Mouse (Mus musculus): ENCODE results near the gene B3galt4. TPM values are rescaled to one million over a fixed set of nuclear protein-coding genes. Genes with fewer than 3 reads are reported as not detected.

The B3galt4 gene
- polyA plus RNA-seq, 1 experiment: 7.7 TPM

DNA sequence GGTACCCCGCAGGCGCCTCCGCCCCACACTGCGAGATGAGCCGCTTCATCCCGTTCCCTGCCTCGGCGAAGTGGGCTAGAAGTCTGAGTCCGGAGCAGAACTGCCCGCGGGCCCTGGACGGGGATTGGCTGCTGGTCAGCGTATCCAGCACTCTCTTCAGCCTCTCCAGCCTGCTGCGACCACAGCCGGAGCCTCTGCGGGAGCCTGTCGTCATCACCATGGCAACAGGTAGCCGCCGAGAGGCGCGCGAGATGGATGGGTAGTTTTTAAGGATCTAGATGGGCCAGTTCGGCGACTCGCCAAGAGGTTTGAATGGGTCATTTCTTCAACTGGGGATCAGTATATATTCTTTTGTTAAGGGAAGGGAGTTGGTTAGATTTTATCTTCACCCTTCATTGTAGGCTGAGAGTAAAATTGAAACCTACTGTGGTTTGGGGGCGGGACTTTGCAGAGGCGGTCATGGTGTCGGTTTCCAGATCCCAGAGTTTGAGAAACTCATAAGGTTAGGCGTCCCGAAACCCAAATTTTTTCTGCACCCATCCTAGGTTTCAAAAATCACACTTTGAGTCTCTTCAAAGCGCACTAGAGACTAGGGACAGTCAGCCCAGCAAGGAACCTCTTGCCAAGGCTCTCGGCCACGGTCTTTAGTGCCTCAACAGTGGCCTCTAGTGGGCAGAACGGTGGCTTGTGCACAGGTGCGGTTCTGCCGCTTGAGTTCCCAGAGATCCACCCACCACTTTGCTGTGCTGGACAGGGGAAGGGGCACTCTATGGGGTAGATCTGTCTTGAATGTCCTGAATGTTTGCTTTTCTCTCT is 30.8 kb downstream of the B3galt4 start:
- DNase-seq (ENCODE audit: low spot score): peak; percentile 58

DNA sequence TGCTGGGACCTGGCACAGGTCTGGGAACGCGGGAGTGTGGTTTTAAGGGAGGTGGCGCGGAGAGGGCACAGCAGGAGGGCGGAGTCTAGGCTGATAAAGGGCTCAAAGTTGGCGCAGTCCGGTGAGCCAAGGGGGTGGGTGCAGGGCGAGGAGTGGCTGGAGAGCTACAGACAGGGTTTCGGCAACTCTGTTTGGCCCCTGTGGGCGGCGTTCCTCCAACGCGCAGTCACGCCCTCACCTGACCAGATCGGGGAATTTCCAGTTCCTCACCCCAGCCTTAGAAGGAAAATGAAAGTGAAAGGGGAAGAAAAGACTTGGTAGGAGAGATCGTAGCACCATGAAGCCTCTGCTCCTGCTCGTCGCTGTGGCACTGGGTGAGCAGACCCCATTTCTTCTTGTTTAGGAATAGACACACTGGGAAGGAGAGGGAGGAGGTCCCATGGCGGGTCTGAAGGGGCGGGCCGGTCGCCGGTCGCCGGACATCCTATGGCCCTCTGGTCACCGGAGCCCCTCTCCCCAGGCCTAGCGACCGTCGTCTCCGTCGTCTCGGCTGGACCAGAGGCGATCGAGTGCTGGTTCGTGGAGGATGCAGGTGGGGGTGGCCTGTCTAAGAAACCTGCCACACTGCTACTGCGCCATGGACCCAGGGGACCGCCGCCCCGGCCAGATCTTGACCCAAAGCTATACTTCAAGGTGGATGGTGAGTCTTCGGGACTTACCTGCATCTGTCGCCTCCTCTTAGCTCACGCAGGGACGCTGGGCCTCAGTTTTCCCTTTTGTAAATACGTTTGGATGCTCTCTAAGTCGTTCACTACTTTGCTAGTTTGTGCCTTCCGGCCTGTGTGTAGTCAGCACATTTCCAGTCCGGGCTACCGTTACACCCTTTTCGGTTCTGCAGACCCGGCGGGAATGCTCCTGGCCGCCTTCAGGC is 31.7 kb downstream of the B3galt4 start:
- DNase-seq (ENCODE audit: low spot score): peak; percentile 67

DNA sequence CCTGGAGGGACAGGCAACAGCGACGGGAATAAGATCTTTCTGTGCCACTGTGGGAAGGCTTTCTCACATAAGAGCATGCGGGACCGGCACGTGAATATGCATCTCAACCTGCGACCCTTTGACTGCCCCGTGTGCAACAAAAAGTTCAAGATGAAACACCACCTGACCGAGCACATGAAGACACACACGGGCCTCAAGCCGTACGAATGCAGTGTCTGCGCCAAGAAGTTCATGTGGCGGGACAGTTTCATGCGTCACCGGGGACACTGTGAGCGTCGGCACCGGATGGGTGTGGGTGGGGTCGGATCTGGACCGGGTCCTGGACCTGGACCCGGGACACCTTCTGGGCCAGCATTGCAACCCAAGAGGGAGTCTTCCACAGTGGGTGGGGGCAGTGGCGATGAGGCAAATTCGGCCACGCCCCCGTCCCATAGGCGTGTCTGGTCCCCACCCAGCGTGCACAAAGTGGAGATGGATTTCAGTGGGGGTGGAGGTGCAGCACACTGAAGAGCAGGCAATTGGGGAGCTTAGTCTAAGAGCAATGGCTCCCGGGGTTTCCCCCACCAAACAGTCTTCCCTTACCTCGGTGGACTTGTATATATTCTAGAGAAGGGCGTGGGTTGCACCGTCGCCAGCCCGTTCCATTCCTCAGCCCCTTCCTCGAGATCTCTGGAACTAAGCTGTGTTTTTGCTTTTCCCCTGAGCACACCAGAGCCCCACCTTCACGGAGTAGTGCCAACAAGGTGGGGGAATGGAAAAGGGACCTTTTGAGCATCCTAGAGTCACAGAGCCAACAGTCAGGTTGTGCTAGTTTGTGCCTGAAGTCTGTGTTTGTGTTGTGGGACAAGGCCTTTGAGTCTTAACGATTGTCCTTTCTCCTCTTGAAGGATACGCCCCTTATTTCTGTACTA is 32.7 kb downstream of the B3galt4 start:
- peak; percentile 25 for DNase-seq (ENCODE audit: low spot score)

DNA sequence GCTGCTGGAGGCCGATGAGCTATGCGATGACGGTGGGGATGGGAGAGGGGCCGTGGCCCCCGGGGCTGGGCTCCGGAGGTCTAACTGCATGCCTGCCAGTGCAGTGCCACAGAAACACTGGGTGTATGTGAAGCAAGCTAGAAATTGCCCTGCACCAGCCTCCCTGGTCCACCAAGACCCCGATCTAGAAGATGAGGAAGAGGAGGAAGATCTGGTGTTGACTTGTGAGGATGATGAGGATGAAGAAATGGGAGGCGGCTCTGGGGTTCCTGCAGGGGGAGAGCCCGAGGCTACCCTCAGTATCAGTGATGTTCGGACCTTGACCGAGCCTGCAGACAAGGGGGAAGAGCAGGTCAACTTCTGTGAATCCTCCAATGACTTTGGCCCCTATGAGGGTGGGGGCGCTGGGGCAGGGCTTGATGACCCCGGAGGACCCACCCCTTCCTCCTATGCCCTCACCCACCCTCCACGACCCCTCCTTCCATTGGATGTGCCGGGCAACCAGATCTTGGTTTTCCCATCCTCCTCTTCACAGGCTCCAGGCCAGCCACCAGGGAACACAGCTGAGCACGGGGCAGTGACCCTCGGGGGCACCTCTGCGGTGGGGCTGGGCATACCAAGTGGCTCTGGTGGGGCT is 33.5 kb downstream of the B3galt4 start:
- peak; percentile 24 for DNase-seq (ENCODE audit: low spot score)

DNA sequence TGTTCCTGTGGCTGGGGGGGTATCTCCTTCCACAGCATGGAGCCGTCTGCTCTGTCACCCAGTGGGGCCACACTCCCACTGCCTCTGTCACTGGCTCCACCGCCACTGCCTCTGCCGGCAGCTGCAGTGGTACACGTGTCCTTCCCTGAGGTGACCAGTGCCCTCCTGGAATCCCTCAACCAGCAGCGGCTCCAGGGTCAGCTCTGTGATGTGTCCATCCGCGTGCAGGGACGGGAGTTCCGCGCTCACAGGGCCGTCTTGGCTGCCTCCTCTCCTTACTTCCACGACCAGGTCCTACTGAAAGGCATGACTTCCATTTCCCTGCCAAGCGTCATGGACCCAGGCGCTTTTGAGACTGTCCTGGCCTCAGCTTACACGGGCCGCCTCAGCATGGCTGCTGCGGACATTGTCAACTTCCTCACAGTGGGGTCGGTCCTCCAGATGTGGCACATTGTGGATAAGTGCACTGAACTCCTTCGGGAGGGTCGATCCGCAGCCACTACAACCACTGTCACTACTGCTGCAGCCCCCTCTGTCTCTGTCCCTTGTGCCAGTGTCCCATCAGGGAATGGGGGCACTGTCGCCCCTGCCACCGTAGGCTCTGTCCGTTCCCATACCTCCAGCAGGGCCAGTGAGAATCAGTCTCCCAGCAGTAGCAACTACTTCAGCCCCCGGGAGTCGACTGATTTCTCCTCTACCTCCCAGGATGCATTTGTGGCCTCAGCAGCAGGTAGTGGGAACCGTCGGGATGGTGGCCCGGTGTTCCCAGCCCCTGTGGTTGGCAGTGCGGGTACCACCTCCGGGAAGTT is 34.2 kb downstream of the B3galt4 start:
- peak; percentile 27 for DNase-seq (ENCODE audit: low spot score)

DNA sequence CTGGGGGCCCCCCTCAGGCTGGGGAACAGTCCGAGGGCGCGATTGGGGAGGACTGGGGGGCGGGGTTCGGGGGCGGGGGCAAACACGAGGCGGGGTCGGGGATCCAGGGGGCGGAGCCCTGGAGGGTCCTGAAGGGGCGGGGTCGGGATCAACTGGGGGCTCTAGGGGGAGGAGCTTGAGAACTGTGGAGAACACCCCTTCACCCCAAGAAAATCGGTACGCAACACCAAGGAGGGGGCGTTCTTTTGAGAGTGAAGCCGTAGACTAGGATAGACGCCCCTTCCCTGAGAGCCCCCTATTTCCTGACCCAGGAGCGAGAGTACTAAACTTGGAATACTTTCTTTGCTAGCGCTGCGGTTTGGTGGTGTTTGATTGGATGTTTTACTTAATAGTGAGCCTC is 35.0 kb downstream of the B3galt4 start:
- no peak for DNase-seq (ENCODE audit: low spot score)

DNA sequence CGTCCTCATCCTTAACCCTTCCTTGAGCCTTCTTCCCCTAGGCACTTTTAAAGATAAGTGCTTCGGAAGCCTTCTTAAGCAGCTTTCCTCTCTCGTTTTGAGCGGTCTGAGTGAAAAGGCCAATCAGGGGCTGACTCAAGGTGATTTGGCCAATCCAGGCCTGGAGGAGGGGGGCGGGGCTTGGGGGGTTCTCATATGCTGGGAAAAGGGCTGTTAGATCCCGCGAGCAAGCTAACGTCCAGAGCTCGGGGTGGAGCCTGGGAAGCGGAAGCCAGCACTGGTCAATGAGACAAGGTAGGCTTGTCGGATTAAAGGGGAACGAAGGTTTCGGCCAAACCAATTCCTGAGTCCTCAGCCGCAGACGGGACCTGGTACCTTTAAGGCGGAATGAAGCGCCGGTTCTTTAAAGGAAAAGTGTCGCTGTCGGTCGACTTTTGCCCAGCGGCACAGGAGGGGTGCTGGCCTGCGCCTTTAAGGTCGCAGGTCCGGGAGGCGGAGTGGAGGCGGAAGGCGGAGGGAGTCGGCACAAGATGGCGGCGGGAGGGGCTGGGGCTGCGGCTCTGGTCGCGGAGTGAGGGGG is 35.5 kb downstream of the B3galt4 start, which contains the start of the genes Tapbp and Zbtb22:
Gene Tapbp (plus strand): TSS at position 229 of the 580 bp plus-strand sequence.
Gene Zbtb22 (plus strand): TSS at position 234 of the 580 bp plus-strand sequence.
- peak; percentile 82 for DNase-seq (ENCODE audit: low spot score)

DNA sequence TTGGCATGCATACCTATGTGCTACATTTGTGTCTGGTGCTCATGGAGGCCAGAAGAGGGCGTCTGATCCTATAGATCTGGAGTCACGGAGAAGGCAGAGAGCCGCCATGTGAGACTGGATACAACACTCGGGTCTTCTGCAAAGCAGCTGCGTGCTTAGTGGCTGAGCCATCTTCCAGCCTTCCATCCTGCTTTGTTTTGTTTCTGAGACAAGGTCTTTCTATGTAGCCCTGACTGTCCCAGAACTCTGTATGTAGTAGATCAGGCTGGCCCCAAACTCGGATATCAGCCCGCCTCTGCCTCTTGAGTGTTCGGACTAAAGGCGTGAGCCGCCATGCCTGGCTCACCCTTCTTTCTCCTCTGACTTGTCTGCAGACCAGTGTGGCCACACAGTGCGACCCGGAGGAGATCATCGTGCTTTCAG is 36.3 kb downstream of the B3galt4 start:
- no peak for DNase-seq (ENCODE audit: low spot score)

DNA sequence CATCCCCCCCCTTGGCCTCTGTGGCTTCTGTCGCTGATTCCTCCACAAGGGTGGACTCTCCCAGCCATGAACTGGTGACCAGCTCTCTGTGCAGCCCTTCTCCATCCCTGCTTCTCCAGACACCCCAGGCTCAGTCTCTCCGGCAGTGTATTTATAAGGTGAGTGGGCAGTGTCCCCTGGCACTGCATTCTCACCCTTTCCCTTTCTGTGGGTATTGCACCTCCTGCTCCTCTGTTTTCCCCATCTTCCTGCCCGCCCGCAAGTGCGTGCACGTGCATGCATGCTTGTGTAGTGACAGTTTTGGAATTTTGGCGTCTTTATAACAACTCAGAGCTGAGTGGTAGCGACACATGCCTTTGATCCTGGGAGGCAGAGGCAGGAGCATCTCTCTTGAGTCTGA is 37.4 kb downstream of the B3galt4 start:
- DNase-seq (ENCODE audit: low spot score): no peak

DNA sequence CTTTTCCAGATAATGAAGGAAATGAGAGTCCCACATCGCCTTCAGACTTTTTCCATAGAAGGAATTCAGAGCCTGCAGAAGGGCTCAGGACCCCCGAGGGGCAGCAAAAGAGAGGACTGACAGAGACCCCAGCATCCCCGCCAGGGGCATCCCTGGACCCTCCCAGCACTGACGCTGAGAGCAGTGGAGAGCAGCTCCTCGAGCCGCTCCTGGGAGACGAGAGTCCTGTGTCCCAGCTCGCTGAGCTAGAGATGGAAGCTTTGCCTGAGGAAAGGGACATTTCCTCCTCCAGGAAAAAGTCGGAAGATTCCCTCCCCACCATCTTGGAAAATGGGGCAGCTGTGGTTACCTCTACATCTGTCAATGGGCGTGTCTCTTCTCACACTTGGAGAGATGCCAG is 38.0 kb downstream of the B3galt4 start:
- DNase-seq (ENCODE audit: low spot score): no peak

DNA sequence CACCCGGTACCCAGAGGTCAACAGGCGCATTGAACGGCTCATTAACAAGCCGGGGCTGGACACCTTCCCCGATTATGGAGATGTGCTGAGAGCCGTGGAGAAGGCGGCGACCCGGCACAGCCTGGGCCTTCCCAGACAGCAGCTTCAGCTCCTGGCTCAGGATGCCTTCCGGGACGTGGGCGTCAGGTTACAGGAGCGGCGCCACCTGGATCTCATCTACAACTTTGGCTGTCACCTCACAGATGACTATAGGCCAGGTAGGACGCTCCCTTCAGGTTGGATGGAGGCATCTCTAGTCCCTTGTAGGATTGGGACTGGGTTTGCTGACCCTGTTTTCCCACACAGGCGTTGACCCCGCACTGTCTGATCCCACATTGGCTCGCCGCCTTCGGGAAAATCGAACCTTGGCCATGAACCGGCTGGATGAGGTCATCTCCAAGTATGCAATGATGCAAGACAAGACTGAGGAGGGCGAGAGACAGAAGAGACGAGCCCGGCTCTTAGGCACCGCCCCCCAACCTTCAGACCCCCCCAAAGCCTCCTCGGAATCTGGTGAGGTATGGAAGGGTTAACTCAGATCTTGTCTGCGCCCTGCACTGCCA is 39.4 kb downstream of the B3galt4 start:
- no peak for DNase-seq (ENCODE audit: low spot score)

DNA sequence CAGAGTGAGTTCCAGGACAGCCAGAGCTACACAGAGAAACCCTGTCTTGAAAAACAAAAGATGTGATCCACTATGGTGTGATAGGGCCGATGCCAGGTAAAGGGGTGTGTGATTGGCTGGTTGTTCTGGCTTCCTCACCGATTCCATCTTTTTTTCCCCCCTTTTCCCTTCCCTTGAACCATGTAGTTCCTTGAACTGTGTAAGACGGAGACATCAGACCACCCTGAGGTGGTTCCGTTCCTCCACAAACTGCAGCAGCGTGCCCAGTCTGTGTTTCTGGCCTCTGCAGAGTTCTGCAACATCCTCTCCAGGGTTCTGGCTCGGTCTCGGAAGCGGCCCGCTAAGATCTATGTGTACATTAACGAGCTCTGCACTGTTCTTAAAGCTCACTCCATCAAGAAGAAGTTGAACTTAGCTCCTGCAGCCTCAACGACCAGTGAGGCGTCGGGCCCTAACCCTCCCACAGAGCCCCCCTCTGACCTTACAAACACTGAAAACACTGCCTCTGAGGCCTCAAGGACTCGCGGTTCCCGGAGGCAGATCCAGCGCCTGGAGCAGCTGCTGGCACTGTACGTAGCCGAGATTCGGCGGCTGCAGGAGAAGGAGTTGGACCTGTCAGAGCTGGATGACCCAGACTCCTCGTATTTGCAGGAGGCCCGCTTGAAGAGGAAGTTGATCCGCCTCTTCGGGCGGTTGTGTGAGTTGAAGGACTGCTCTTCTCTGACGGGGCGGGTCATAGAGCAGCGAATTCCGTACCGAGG is 40.1 kb downstream of the B3galt4 start:
- DNase-seq (ENCODE audit: low spot score): no peak

DNA sequence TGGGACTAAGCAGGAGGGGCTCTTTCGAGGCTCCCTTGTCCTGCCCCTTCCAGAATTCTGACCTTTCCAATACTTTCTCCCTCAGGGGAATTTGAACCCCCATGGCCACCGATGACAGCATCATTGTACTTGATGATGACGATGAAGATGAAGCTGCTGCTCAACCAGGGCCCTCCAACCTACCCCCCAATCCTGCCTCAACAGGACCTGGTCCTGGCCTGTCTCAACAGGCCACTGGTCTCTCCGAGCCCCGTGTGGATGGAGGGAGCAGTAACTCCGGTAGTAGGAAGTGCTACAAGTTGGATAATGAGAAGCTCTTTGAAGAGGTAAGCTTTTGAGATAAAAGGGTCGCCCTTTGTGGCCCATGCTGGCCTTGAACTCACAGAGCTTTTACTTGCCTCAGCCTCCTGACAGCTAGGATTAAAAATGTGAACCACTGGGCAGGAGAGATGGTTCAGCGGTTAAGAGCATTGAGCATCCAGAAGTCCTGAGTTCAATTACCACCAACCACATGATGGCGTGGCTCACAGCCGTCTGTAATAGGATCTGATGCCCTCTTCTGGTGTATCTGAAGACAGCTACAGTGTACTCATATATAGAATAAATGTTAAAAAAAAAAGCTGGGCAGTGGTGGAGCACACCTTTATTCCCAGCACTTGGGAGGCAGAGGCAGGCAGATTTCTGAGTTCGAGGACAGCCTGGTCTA is 40.8 kb downstream of the B3galt4 start:
- DNase-seq (ENCODE audit: low spot score): no peak

DNA sequence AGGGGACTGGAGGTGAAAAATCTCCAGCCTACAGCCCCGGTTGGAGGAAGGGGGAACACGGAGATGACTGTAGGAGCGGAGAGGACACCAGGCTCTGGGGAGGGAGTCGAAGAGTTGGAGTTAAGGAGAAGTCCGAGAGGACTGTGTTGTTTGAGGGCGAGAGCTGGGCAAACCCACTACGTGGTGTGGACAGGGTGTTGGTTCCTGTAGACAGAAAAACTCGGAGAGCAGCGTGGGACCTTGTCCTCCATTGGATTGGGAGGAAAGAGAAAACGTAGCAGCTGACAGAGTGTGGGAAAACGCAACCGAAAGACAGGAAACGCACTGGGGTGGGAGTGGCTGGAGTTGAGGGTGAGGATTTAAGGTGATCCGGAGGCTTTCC is 41.4 kb downstream of the B3galt4 start:
- DNase-seq (ENCODE audit: low spot score): no peak

DNA sequence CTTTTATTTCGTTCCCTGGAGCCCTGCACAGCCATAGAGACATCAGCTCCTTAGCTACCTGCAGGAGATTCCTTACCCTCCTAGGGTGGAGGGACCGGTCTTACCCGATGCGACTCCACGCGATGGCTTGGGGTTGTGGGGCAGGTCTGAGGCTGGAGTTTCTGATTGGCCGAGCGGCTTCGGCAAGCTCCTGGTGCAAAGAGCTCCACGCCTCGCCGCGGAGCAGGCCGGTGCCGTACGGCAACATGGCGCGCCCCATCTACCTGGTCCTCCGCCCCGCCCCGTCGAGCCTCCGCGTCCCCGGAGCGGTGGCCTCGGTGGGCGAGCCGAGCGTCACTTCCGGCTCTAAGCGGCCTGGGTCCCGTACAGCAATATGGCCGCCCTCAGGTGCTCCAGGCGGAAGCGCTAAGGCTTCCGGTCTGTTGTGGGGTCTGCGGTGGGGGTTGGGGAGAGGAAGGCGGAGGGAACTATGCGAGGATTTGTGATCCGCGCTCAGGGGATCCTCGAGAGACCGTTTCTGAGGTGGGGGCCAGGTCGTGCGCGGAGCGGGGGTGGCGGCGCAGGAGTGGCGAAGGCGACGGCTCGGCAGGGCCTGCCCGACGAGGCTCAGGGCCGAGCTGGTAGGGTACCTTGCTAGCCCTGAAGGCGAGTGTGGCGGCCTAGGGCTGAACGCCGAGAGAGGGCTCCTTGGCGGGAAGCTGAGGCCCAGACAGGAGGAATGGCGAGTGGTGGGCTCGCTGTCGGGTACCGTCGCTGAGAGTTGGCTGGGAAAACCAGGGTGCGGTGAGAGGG is 42.0 kb downstream of the B3galt4 start, which contains the start of gene Daxx:
Gene Daxx (plus strand): TSS at position 338 of the 792 bp plus-strand sequence.
- peak; percentile 99 for DNase-seq (ENCODE audit: low spot score)

DNA sequence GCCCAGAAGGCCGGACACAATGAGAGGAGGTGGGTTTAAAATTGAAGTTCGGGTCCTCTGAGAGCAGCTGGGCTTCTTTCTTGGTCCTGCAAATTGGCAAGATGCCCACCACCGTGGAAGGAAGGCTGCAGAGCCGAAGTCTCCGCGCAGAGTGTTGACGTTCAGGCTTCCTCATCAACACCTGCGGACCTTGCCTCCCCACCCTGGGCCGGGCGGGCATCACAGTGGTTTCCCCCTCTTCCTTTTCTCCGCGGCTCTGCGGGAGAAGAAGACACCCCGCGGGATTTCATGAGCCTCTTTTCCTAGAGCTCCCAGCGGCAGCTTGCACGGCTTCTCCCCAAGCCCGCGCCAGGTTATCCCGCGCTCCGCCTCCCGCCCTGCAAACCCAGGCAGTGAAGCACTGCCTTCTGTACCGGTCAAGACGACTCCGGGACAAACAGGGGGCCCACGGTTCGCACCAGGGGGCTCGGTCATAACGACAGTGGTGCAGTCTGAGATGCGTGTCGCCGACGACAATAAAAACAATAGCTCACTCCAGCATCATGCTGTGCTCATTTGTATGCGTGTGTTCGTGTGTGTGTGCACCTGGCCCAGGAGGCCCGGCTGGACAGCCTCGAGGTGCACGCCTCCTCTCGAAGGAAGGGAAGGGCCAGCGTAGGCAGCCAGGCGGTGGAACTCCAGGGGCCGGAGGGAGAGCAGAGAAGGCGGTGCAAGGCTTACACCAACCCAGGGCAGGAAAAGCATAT is 42.8 kb downstream of the B3galt4 start:
- peak; percentile 57 for DNase-seq (ENCODE audit: low spot score)

Measured in urinary bladder, adult 2 months (tissue).